Mouse (Mus musculus) right cerebral cortex, postnatal 25 days (tissue): Measurements from ENCODE around the gene Gstt4.
"Not testable (repeated sequence)": the region's sequence is repeated elsewhere in the genome, so short reads cannot be mapped to it uniquely, and the experiment has no call there.

ENCODE experiments used
- DNase-seq: peaks from one replicate; pipeline ENCODE4 v3.0.0; 2022

The Gstt4 gene

GRCm38 (mm10) chr10:75789081-75789735, 33.1 kb downstream of the Gstt4 start:
- DNase-seq: no peak

- DNase-seq: peak; percentile 13
These were observed 34.1 kb downstream of the Gstt4 start for GRCm38 (mm10) chr10:75788277-75788676.

GRCm38 (mm10) chr10:75785442-75785841, 36.9 kb downstream of the Gstt4 start:
- no peak for DNase-seq

- DNase-seq: no peak
These were observed 41.4 kb downstream of the Gstt4 start, which contains the start of the genes Gm20441 and Gstt3 for GRCm38 (mm10) chr10:75780769-75781578. Gm20441 (minus strand) TSS chr10:75780954. Gstt3 (minus strand) TSS chr10:75781414.

DNA sequence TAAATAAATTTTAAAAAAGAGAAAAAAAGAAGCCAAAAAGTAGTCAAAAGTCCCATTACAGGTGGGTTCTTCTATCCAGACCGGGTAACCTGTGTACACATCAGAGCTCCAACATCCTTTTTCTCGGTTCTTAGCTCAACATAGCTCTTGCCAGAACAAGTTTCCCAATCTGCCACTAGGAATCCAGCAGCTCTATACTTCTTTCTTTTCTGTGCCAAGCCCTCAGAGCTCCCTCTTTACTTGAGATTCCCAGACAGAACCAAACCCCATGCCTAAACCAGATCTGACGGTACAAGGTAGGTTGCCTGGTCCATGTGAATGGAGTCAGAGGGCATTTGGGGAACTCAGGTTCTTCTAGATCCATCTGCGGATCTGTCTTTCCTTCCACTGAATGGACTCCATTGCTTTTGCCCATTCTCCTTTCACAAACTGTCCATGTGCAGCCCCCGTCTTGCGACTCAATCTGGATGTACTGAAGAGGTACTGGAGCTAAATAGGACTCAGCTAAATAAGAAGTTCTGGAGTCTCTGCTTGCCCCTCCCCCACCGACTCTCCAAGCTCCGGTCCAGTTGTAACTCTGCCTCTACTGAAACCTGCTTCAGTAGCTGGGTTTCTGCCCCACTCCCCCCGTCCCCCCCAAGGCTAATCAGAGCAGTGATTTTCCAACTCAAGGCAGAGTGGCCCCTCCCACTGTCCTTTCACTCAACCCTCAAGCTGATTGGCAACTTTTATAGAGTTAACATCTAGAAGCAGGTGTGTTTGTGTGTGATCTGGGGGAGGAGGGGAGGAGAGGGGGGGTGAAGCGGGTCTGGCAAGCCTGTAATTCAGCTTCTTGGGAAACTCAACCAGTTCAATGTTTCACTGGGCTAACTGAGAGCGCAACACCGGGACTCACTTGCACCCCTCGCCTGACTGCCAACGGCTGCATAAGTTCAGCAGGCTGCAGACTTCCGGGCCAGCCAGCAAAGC, 42.9 kb downstream of the Gstt4 start:
- no peak for DNase-seq

- DNase-seq: no peak
These were observed 44.5 kb downstream of the Gstt4 start for GRCm38 (mm10) chr10:75777885-75778284.

- DNase-seq: no peak
These were observed 45.8 kb downstream of the Gstt4 start for GRCm38 (mm10) chr10:75776562-75776961.

GRCm38 (mm10) chr10:75774587-75774986, 47.8 kb downstream of the Gstt4 start:
- DNase-seq: no peak

- DNase-seq: no peak
These were observed 48.2 kb downstream of the Gstt4 start for GRCm38 (mm10) chr10:75774102-75774501.

- peak; percentile 83 for DNase-seq
These were observed 49.3 kb downstream of the Gstt4 start, which contains the start of gene Ddt for GRCm38 (mm10) chr10:75772795-75773664. Ddt (minus strand) TSS chr10:75773414.

GRCm38 (mm10) chr10:75767756-75768155, 54.6 kb downstream of the Gstt4 start:
- not testable (repeated sequence) for DNase-seq

- no peak for DNase-seq
These were observed 55.5 kb downstream of the Gstt4 start for GRCm38 (mm10) chr10:75766856-75767255.
